Mouse (Mus musculus): ENCODE data around the gene Rcn1.

The Rcn1 gene

GRCm38 (mm10) chr2:105399085-105399891, at the start of gene Rcn1:
Rcn1 (minus strand) TSS chr2:105399319.
- in situ Hi-C loops (cut with MboI, MseI) = no loop called here

GRCm38 (mm10) chr2:105444072-105444471, 45.0 kb upstream of the Rcn1 start:
- in situ Hi-C loops (cut with MboI, MseI) = no loop called here

GRCm38 (mm10) chr2:105439022-105439421, 39.9 kb upstream of the Rcn1 start:
- in situ Hi-C loops (cut with MboI, MseI) = no loop called here

GRCm38 (mm10) chr2:105438525-105438924, 39.4 kb upstream of the Rcn1 start:
- in situ Hi-C loops (cut with MboI, MseI) = no loop called here

- in situ Hi-C loops (cut with MboI, MseI) = no loop called here
Measured at GRCm38 (mm10) chr2:105432927-105433326, 33.8 kb upstream of the Rcn1 start.

- in situ Hi-C loops (cut with MboI, MseI) = no loop called here
Measured at GRCm38 (mm10) chr2:105430373-105430772, 31.3 kb upstream of the Rcn1 start.

- in situ Hi-C loops (cut with MboI, MseI) = loop anchor here (5.0 kb wide), 1 partner anchor 93 kb away; no protein-coding TSS in a partner anchor
Measured at GRCm38 (mm10) chr2:105429899-105430298, 30.8 kb upstream of the Rcn1 start.

- in situ Hi-C loops (cut with MboI, MseI) = loop anchor here (5.0 kb wide), 1 partner anchor 91 kb away; no protein-coding TSS in a partner anchor
Measured at GRCm38 (mm10) chr2:105428467-105428866, 29.3 kb upstream of the Rcn1 start.

- in situ Hi-C loops (cut with MboI, MseI) = loop anchor here (5.0 kb wide), 1 partner anchor 91 kb away; no protein-coding TSS in a partner anchor
Measured at GRCm38 (mm10) chr2:105428029-105428428, 28.9 kb upstream of the Rcn1 start.

GRCm38 (mm10) chr2:105427447-105427846, 28.3 kb upstream of the Rcn1 start:
- in situ Hi-C loops (cut with MboI, MseI) = loop anchor here (5.0 kb wide), 1 partner anchor 90 kb away; no protein-coding TSS in a partner anchor

GRCm38 (mm10) chr2:105418629-105419227, 19.6 kb upstream of the Rcn1 start:
- in situ Hi-C loops (cut with MboI, MseI) = no loop called here

- in situ Hi-C loops (cut with MboI, MseI) = no loop called here
Measured at GRCm38 (mm10) chr2:105417663-105418062, 18.5 kb upstream of the Rcn1 start.

- in situ Hi-C loops (cut with MboI, MseI) = no loop called here
Measured at GRCm38 (mm10) chr2:105416660-105417348, 17.7 kb upstream of the Rcn1 start.

GRCm38 (mm10) chr2:105416046-105416659, 17.0 kb upstream of the Rcn1 start:
- in situ Hi-C loops (cut with MboI, MseI) = no loop called here

- in situ Hi-C loops (cut with MboI, MseI) = no loop called here
Measured at GRCm38 (mm10) chr2:105414309-105414708, 15.2 kb upstream of the Rcn1 start.

GRCm38 (mm10) chr2:105409253-105409652, 10.1 kb upstream of the Rcn1 start:
- in situ Hi-C loops (cut with MboI, MseI) = no loop called here

GRCm38 (mm10) chr2:105408511-105408910, 9.4 kb upstream of the Rcn1 start:
- in situ Hi-C loops (cut with MboI, MseI) = no loop called here

- in situ Hi-C loops (cut with MboI, MseI) = no loop called here
Measured at GRCm38 (mm10) chr2:105402180-105402579, 3.1 kb upstream of the Rcn1 start.

- in situ Hi-C loops (cut with MboI, MseI) = no loop called here
Measured at GRCm38 (mm10) chr2:105400558-105400957, 1.4 kb upstream of the Rcn1 start.

GRCm38 (mm10) chr2:105398636-105399084, 459 bp downstream of the Rcn1 start:
- in situ Hi-C loops (cut with MboI, MseI) = no loop called here

GRCm38 (mm10) chr2:105397446-105398211, 1.5 kb downstream of the Rcn1 start:
- in situ Hi-C loops (cut with MboI, MseI) = no loop called here
